Mouse (Mus musculus) lung, embryonic 14.5 days (tissue): ENCODE data around the gene Tmigd3. TPM values are rescaled to one million over a fixed set of nuclear protein-coding genes. Genes with fewer than 3 reads are reported as not detected.
A peak's percentile ranks its signal among the peaks of the same experiment; 100 is the strongest.

Experiments used
- ATAC-seq: fragments of 200-750 bp; cut with Nextera tagmentation; 2 replicates; pipeline ENCODE4 v1.8.0; 2017; ENCODE audit warnings: mild to moderate bottlenecking, moderate TSS enrichment, moderate library complexity; ENCODE audit not compliant: insufficient read depth
- DNase-seq: peaks from one replicate; pipeline ENCODE4 v3.0.0-alpha.2; 2015
- H3K27ac ChIP-seq: fragments of 300-500 bp; sonication (generic); 2 replicates; pipeline ENCODE4 v1.5.1; 2014; ENCODE audit warnings: low read depth, mild to moderate bottlenecking, moderate library complexity
- H3K27me3 ChIP-seq: fragments of 300-500 bp; sonication (generic); 2 replicates; pipeline ENCODE4 v1.6.1; 2014; ENCODE audit warnings: low read length, control low read depth; ENCODE audit not compliant: insufficient read depth
- H3K36me3 ChIP-seq: fragments of 300-500 bp; sonication (generic); 2 replicates; pipeline ENCODE4 v1.6.1; 2014; ENCODE audit warnings: control low read depth; ENCODE audit not compliant: insufficient read depth
- H3K4me1 ChIP-seq: fragments of 300-500 bp; sonication (generic); 2 replicates; pipeline ENCODE4 v1.6.1; 2014; ENCODE audit warnings: antibody characterized with exemption, control low read depth; ENCODE audit not compliant: insufficient read depth
- H3K4me2 ChIP-seq: fragments of 300-500 bp; sonication (generic); 2 replicates; pipeline ENCODE4 v1.6.1; 2014; ENCODE audit warnings: mild to moderate bottlenecking
- H3K4me3 ChIP-seq: fragments of 300-500 bp; sonication (generic); 2 replicates; pipeline ENCODE4 v1.5.1; 2014; ENCODE audit warnings: low read depth, low read length
- H3K9ac ChIP-seq: fragments of 300-500 bp; sonication (generic); 2 replicates; pipeline ENCODE4 v1.6.1; 2014
- H3K9me3 ChIP-seq: fragments of 300-500 bp; sonication (generic); 2 replicates; pipeline ENCODE4 v1.6.1; 2016; ENCODE audit warnings: low read depth, low read length, control low read depth
- CTCF ChIP-seq: IDR thresholded peaks from 2 replicates; pipeline ENCODE4 v1.5.1; 2016; ENCODE audit warnings: antibody characterized with exemption, low read depth
- WGBS: fragments of 180-500 bp; shearing (Covaris S2); extraction: QIAGEN DNeasy Blood & Tissue Kit; methylation state at CpG from one replicate; pipeline ENCODE4 v1.1.7; 2014; 5-methylcytosine and 5-hydroxymethylcytosine counted together
- polyA plus RNA-seq: library from polyadenylated mRNA; unstranded; fragments of >200 nt; fragmentation: Nextera tagmentation; extraction: Ambion mirVana; gene quantifications from 2 replicates; pipeline ENCODE4 v1.2.1, GENCODE M21; 2014

The Tmigd3 gene
- polyA plus RNA-seq, result 0.22 and 0.32 TPM in 2 replicates

GRCm38 (mm10) chr3:105870558-105870957 lies at the start of gene Tmigd3, which contains the start of gene Adora3:
TSS of gene Tmigd3 (plus strand) at chr3:105870903.
TSS of gene Adora3 (plus strand) at chr3:105870858.
- H3K36me3 ChIP-seq, result no peaks in the 10 kb centered on the region

GRCm38 (mm10) chr3:105821504-105821903 lies 49.2 kb upstream of the Tmigd3 start:
- H3K4me3 ChIP-seq, result no peak overlapping the region
- H3K36me3 ChIP-seq, result no peaks in the 10 kb centered on the region
- no peak overlapping the region for H3K9ac ChIP-seq
- 86% methylated on average over 3 of the region's 3 CpGs for WGBS
- H3K9me3 ChIP-seq, result no peaks in the 10 kb centered on the region
- no peak for TF ChIP-seq CTCF
- H3K27me3 ChIP-seq, result no peaks in the 10 kb centered on the region
- H3K4me2 ChIP-seq, result no peak overlapping the region
- no peak overlapping the region for H3K27ac ChIP-seq
- peaks cover 14% of the 10 kb centered on the region; the same call in 1 of the 2 replicates for H3K4me1 ChIP-seq
- ATAC-seq, result no peak
- no peak for DNase-seq

More at GRCm38 (mm10) chr3:105870558-105870957, at the start of gene Tmigd3, which contains the start of gene Adora3:
- Histone ChIP-seq H3K4me3 (no peak within 1 kb of the TSS), H3K9me3 (no peaks in the 10 kb centered on the region), H3K27ac (no peak within 1 kb of the TSS), H3K27me3 (no peaks in the 10 kb centered on the region), H3K4me1 (peaks cover 10% of the 10 kb centered on the region), H3K9ac (no peak within 1 kb of the TSS), H3K4me2 (no peak within 1 kb of the TSS)
- ATAC-seq (no peak), DNase-seq (no peak)
- TF ChIP-seq CTCF, result no peak
- WGBS, result 81% methylated on average over 3 of the region's 3 CpGs

- no peaks in the 10 kb centered on the region for H3K27me3 ChIP-seq
- no peak overlapping the region for H3K9ac ChIP-seq
- no peak overlapping the region for H3K4me2 ChIP-seq
- no peak for DNase-seq
- ATAC-seq, result no peak
- H3K36me3 ChIP-seq, result no peaks in the 10 kb centered on the region
- H3K4me3 ChIP-seq, result no peak overlapping the region
- H3K27ac ChIP-seq, result no peak overlapping the region
- no peaks in the 10 kb centered on the region for H3K9me3 ChIP-seq
- peaks cover 11% of the 10 kb centered on the region; the same call in 1 of the 2 replicates for H3K4me1 ChIP-seq
- no peak for TF ChIP-seq CTCF
These were observed 47.1 kb upstream of the Tmigd3 start for GRCm38 (mm10) chr3:105823609-105824008.

- no peak overlapping the region for H3K27ac ChIP-seq
- peaks cover 7% of the 10 kb centered on the region; the same call in 1 of the 2 replicates for H3K4me1 ChIP-seq
- no peaks in the 10 kb centered on the region for H3K36me3 ChIP-seq
- no peak overlapping the region for H3K4me2 ChIP-seq
- ATAC-seq, result no peak
- no peaks in the 10 kb centered on the region for H3K27me3 ChIP-seq
- no peak overlapping the region for H3K4me3 ChIP-seq
- DNase-seq, result no peak
- H3K9ac ChIP-seq, result no peak overlapping the region
- no peak for TF ChIP-seq CTCF
- WGBS, result 29% methylated on average over 5 of the region's 5 CpGs
- no peaks in the 10 kb centered on the region for H3K9me3 ChIP-seq
These were observed 46.6 kb upstream of the Tmigd3 start for GRCm38 (mm10) chr3:105824103-105824502.

DNA sequence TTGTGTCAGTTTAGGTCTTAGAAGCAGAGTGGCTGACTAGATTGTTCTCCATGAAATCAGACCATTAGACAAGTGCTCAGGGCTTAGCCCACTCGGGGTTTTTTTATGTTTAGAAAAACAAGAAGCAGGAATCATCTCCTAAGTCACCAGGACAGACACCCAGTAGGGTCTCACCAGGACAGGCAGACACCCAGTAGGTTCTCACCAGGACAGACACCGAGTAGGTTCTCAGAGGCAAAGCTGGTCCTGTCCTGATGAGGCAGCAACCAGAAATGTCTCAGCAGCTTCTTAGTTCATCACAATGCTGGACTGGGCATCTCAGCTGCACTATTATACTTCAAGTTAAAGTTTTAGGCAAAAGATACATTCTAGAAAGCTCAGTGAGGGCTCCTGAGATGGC lies 46.0 kb upstream of the Tmigd3 start:
- Histone ChIP-seq H3K4me1 (peaks cover 7% of the 10 kb centered on the region; the same call in 1 of the 2 replicates), H3K27me3 (no peaks in the 10 kb centered on the region), H3K4me3 (no peak overlapping the region), H3K4me2 (no peak overlapping the region), H3K27ac (no peak overlapping the region), H3K36me3 (no peaks in the 10 kb centered on the region), H3K9me3 (no peaks in the 10 kb centered on the region), H3K9ac (no peak overlapping the region)
- no peak for DNase-seq
- ATAC-seq, result no peak
- no peak for TF ChIP-seq CTCF
- WGBS, result 50% methylated on average over 2 of the region's 2 CpGs

- DNase-seq, result peak; percentile 19
- WGBS, result 48% methylated on average over 7 of the region's 7 CpGs
- no peak for TF ChIP-seq CTCF
- Histone ChIP-seq H3K4me3 (no peak overlapping the region), H3K27me3 (no peaks in the 10 kb centered on the region), H3K9me3 (no peaks in the 10 kb centered on the region), H3K36me3 (no peaks in the 10 kb centered on the region), H3K27ac (no peak overlapping the region), H3K4me1 (0 out of 2 replicates have a peak, but pooled peaks cover 4% of the 10 kb centered on the region), H3K4me2 (no peak overlapping the region), H3K9ac (no peak overlapping the region)
- ATAC-seq, result peak; percentile 75
These were observed 45.1 kb upstream of the Tmigd3 start for GRCm38 (mm10) chr3:105825501-105826161.

DNA sequence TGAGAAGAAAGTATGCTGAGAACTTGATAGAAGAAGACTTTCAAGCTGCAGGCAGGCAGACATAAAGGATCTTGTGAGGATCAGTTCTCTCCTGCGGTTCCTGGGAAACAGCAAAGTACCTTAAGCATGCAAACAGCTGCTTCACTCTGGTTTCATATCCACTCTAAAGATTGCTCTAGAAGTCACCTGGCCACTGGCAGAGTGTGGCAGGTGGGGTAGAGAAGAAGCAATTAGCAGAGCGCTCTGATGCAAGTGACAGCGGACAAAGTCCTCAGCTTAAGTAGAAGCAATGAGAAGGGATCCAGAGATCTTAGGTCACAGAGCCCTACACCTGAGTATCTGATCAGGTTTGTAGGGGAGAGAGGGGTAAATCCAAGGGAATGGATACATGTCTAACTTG lies 39.1 kb upstream of the Tmigd3 start:
- ATAC-seq (no peak), DNase-seq (no peak)
- Histone ChIP-seq H3K9me3 (no peaks in the 10 kb centered on the region), H3K4me2 (no peak overlapping the region), H3K4me3 (no peak overlapping the region), H3K4me1 (no peaks in the 10 kb centered on the region), H3K36me3 (no peaks in the 10 kb centered on the region), H3K27me3 (no peaks in the 10 kb centered on the region), H3K9ac (no peak overlapping the region), H3K27ac (no peak overlapping the region)
- 92% methylated on average over 3 of the region's 3 CpGs for whole genome bisulfite sequencing
- TF ChIP-seq CTCF, result no peak
